Mouse (Mus musculus) liver, embryonic 14.5 days (tissue): ENCODE results near the gene Asdurf.

ENCODE experiments used
- CTCF ChIP-seq: IDR thresholded peaks from 2 replicates; pipeline ENCODE4 v1.5.1; 2016; ENCODE audit warnings: antibody characterized with exemption, low read depth, control low read depth
- EP300 ChIP-seq: IDR thresholded peaks from 2 replicates; pipeline ENCODE4 v1.6.1; 2016; ENCODE audit warnings: antibody characterized with exemption, low read depth

GRCm38 (mm10) chr1:53324277-53324676 lies 28.1 kb downstream of the Asdurf start:
- TF ChIP-seq CTCF (no peak), EP300 (no peak)
